Mouse (Mus musculus) frontal cortex, adult 2 months (tissue): Measurements from ENCODE around the gene Syt3. TPM values are rescaled to one million over a fixed set of nuclear protein-coding genes. Genes with fewer than 3 reads are reported as not detected.
A peak's percentile ranks its signal among the peaks of the same experiment; 100 is the strongest.

Experiments used
- DNase-seq, 2 experiments: peaks; one replicate each; pipeline ENCODE4 v3.0.0; 2022; ENCODE audit warnings: low spot score in 1 of 2; ENCODE audit errors: extremely low spot score in 1 of 2
- polyA plus RNA-seq: library from polyadenylated mRNA; depleted of rRNA; stranded (reverse); fragments of >200 nt; gene quantifications from 2 replicates; pipeline ENCODE4 v1.2.3, GENCODE M21; 2012; rRNA removed

The Syt3 gene
- 56.7 and 57.0 TPM in 2 replicates for polyA plus RNA-seq

- peak; percentile 81 to 88 for DNase-seq
These were observed at the start of gene Syt3 for GRCm38 (mm10) chr7:44383980-44384715. TSS of gene Syt3 (plus strand) at chr7:44384102.

- DNase-seq = no peak
These were observed 49.8 kb upstream of the Syt3 start for GRCm38 (mm10) chr7:44334139-44334538.

GRCm38 (mm10) chr7:44335031-44335878, 48.6 kb upstream of the Syt3 start:
- DNase-seq = no peak

- DNase-seq = no peak
These were observed 47.6 kb upstream of the Syt3 start for GRCm38 (mm10) chr7:44336046-44337021.

- no peak for DNase-seq
These were observed 46.6 kb upstream of the Syt3 start for GRCm38 (mm10) chr7:44337121-44337849.

GRCm38 (mm10) chr7:44340226-44340625, 43.7 kb upstream of the Syt3 start:
- DNase-seq = peak in 1 of 2 experiments; percentile 49

- no peak for DNase-seq
These were observed 42.8 kb upstream of the Syt3 start for GRCm38 (mm10) chr7:44341119-44341518.

GRCm38 (mm10) chr7:44341714-44342113, 42.2 kb upstream of the Syt3 start:
- peak in 1 of 2 experiments; percentile 70 for DNase-seq

GRCm38 (mm10) chr7:44343459-44344015, 40.4 kb upstream of the Syt3 start:
- no peak for DNase-seq

GRCm38 (mm10) chr7:44344622-44345021, 39.3 kb upstream of the Syt3 start:
- DNase-seq = no peak

- no peak for DNase-seq
These were observed 34.9 kb upstream of the Syt3 start for GRCm38 (mm10) chr7:44349043-44349442.

GRCm38 (mm10) chr7:44350957-44351711, 32.8 kb upstream of the Syt3 start:
- DNase-seq = peak; percentile 74 to 94

- no peak for DNase-seq
These were observed 31.8 kb upstream of the Syt3 start for GRCm38 (mm10) chr7:44351881-44352749.

GRCm38 (mm10) chr7:44352750-44353600, 30.9 kb upstream of the Syt3 start:
- no peak for DNase-seq

- no peak for DNase-seq
These were observed 30.1 kb upstream of the Syt3 start for GRCm38 (mm10) chr7:44353601-44354340.

GRCm38 (mm10) chr7:44355411-44355810, 28.5 kb upstream of the Syt3 start:
- peak in 1 of 2 experiments; percentile 46 for DNase-seq
